Mouse (Mus musculus) intestine, embryonic 16.5 days (tissue): ENCODE data around the gene Nlrp1a. TPM values are rescaled to one million over a fixed set of nuclear protein-coding genes. Genes with fewer than 3 reads are reported as not detected.

Experiments used
- ATAC-seq: fragments of 200-750 bp; cut with Nextera tagmentation; 2 replicates; pipeline ENCODE4 v1.8.0; 2017; ENCODE audit warnings: moderate TSS enrichment, moderate library complexity
- H3K27ac ChIP-seq: fragments of 300-500 bp; sonication (generic); 2 replicates; pipeline ENCODE4 v1.5.1; 2014; ENCODE audit warnings: mild to moderate bottlenecking, low read length
- H3K27me3 ChIP-seq: fragments of 300-500 bp; sonication (generic); replicated peaks from 2 replicates; pipeline ENCODE4 v1.6.1; 2014; ENCODE audit warnings: low read length, control low read depth, mixed read lengths; ENCODE audit not compliant: control insufficient read depth, insufficient read depth
- H3K36me3 ChIP-seq: fragments of 300-500 bp; sonication (generic); 2 replicates; pipeline ENCODE4 v1.6.1; 2014; ENCODE audit warnings: low read length, control low read depth; ENCODE audit not compliant: control insufficient read depth, insufficient read depth
- H3K4me1 ChIP-seq: fragments of 300-500 bp; sonication (generic); 2 replicates; pipeline ENCODE4 v1.6.1; 2014; ENCODE audit warnings: low read length, control low read depth, mixed read lengths; ENCODE audit not compliant: control insufficient read depth, insufficient read depth
- H3K4me2 ChIP-seq: fragments of 300-500 bp; sonication (generic); 2 replicates; pipeline ENCODE4 v1.6.1; 2014; ENCODE audit warnings: low read depth, low read length, control low read depth
- H3K4me3 ChIP-seq: fragments of 300-500 bp; sonication (generic); 2 replicates; pipeline ENCODE4 v1.5.1; 2014; ENCODE audit warnings: mild to moderate bottlenecking, low read length
- H3K9ac ChIP-seq: fragments of 300-500 bp; sonication (generic); 2 replicates; pipeline ENCODE4 v1.6.1; 2014; ENCODE audit warnings: low read depth, low read length
- H3K9me3 ChIP-seq: fragments of 300-500 bp; sonication (generic); 2 replicates; pipeline ENCODE4 v1.6.1; 2016; ENCODE audit warnings: low read length, control low read depth; ENCODE audit not compliant: control insufficient read depth
- WGBS: fragments of 180-500 bp; shearing (Covaris S2); extraction: QIAGEN DNeasy Blood & Tissue Kit; methylation state at CpG from one replicate; pipeline ENCODE4 v1.1.7; 2014; 5-methylcytosine and 5-hydroxymethylcytosine counted together
- polyA plus RNA-seq: library from polyadenylated mRNA; unstranded; fragments of >200 nt; fragmentation: Nextera tagmentation; extraction: Ambion mirVana; gene quantifications from 2 replicates; pipeline ENCODE4 v1.2.1, GENCODE M21; 2015

Nlrp1a gene
- polyA plus RNA-seq, 1 experiment from 2014 or later, result 0.20 TPM

DNA sequence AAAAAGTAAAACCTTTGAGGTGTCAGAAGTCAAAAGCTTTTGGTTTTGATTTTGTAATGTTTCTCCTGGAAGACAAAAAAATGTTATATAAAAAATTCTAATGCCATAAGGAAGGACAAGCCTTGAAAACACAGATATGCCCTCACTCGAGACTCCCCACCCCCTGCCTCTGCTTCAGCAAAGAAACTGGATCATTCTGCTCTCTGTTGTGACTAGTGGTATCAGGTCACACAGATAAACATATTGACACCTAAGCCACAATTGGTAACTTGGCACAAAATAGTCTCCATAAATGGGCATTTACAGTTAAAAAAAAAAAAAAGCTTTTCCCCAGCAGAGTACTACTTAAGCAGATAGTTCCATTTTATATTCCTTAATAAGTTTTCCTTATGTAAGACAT lies 68.2 kb downstream of the Nlrp1a start:
- Histone ChIP-seq H3K27ac (no peak overlapping the region), H3K27me3 (no peaks in the 10 kb centered on the region)
- WGBS, result 81% methylated on average over 1 of the region's 1 CpGs

DNA sequence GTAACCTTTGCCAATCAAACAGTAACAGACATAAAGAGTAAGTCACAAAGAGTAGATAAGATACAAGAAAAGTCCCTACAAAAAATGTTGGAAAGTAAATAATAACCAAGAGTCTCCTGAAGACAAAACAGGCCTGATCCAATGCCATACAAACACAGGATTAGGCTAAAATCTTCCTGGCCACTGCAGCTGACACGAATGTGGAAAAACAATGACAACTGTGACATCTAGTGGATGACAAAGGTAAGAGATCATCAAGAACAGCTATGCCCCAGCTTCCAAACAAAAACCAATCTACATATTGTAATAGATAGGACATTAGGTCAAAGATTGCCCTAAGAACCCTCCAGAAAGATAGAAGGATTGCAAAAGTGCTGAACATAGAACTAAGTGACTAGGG lies 92.0 kb downstream of the Nlrp1a start:
- H3K27ac ChIP-seq, result no peak overlapping the region

More for the DNA sequence above, 68.2 kb downstream of the Nlrp1a start:
- no peaks in the 10 kb centered on the region for H3K4me1 ChIP-seq
- H3K36me3 ChIP-seq, result no peaks in the 10 kb centered on the region
- H3K9ac ChIP-seq, result no peak overlapping the region
- no peak overlapping the region for H3K4me3 ChIP-seq
- H3K4me2 ChIP-seq, result no peak overlapping the region
- no peaks in the 10 kb centered on the region for H3K9me3 ChIP-seq
- no peak for ATAC-seq

More for the DNA sequence above, 92.0 kb downstream of the Nlrp1a start:
- Histone ChIP-seq H3K36me3 (no peaks in the 10 kb centered on the region), H3K4me2 (no peak overlapping the region), H3K9ac (no peak overlapping the region), H3K4me3 (no peak overlapping the region), H3K27me3 (no peaks in the 10 kb centered on the region), H3K9me3 (no peaks in the 10 kb centered on the region), H3K4me1 (no peaks in the 10 kb centered on the region)
- no peak for ATAC-seq
- WGBS, result 3% methylated on average over 1 of the region's 1 CpGs

Other genes with a start within 250 kb of the Nlrp1a start
- gene Nup88, start 174.7 kb downstream of the Nlrp1a start, polyA plus RNA-seq, result 86.4 and 92.2 TPM in 2 replicates
- gene Rpain, start 174.5 kb downstream of the Nlrp1a start, polyA plus RNA-seq, result 59.1 and 61.5 TPM in 2 replicates
- 331 and 372 TPM in 2 replicates for gene C1qbp, start 161.7 kb downstream of the Nlrp1a start, polyA plus RNA-seq
- gene Dhx33, start 140.3 kb downstream of the Nlrp1a start, polyA plus RNA-seq, result 12.2 and 13.9 TPM in 2 replicates
- gene Mis12, start 125.1 kb downstream of the Nlrp1a start, polyA plus RNA-seq, result 27.9 and 35.2 TPM in 2 replicates
- 65.8 and 66.4 TPM in 2 replicates for gene Derl2, start 124.9 kb downstream of the Nlrp1a start, polyA plus RNA-seq
- 45.2 and 51.0 TPM in 2 replicates for gene 6330403K07Rik, start 111.2 kb downstream of the Nlrp1a start, polyA plus RNA-seq
- 0.11 and 0.20 TPM in 2 replicates for gene Nlrp1b, start 86.0 kb upstream of the Nlrp1a start, polyA plus RNA-seq